Mouse (Mus musculus): ENCODE measurements around the gene Taf3.

GRCm38 (mm10) chr2:9971927-9972326 lies 76.5 kb downstream of the Taf3 start:
- TF ChIP-seq CTCF (IDR thresholded peaks at IDR 0.05; ENCODE audit: extremely low read depth, insufficient read length, insufficient replicate concordance, low read depth, low read length) (no peak), POLR2A (IDR thresholded peaks at IDR 0.05; ENCODE audit: low read depth, low read length) (no peak)
